Mouse (Mus musculus) layer of hippocampus, adult 11-12 months (tissue): ENCODE measurements at regions not wholly inside any gene's neighbourhood (a gene's known extent, or its start where the extent isn't known, plus 50 kb on each side); places are given as distances from the start of the nearest gene placed in this dataset.

ENCODE experiments used
- DNase-seq: peaks from one replicate; pipeline ENCODE4 v3.0.0; 2022; ENCODE audit warnings: low spot score

GRCm38 (mm10) chr10:19412926-19413325 lies 56.6 kb downstream of the Olig3 start:
- DNase-seq, result no peak

DNA sequence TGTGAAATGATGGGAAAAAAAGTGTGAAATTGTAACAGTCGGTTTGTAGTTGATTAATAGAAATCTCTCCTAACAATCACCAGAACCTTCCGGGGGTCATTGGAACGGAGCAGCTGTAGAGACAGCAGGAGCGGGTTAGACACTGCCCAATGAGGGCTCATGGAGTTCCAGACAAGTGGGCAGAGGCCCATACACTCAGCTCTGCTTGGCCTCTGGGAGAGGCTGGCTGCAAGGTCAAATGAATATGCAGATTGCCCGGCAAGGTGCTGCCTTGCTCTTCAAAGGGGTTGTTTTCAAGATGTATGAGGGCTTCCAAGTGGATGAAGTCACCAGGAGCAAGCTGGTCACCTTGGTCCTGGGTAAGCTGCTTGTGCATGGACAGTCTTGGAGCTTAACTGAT lies 57.6 kb downstream of the Olig3 start:
- no peak for DNase-seq

DNA sequence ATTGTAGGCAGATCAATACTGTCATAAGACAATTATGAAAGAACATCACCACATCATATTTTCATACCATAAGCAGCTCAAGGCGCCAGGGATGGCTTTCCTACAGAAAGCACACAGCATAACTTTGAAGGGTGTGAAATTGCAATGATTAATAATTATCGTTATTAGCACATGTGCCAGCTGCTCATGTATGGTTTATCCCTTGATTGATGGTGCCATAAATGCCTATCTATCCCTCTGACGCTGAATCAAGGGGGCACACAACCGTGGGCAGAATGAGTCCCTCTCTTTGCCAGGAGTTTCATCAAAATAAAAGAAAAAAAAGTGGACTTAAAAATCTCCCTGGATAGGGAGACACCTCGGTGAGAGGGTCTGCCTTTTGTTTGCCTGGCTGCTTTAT lies 58.5 kb downstream of the Olig3 start:
- no peak for DNase-seq

- no peak for DNase-seq
Observed at GRCm38 (mm10) chr10:19424030-19424429, 67.7 kb downstream of the Olig3 start.

GRCm38 (mm10) chr10:19424961-19425360 lies 68.6 kb downstream of the Olig3 start:
- no peak for DNase-seq

DNA sequence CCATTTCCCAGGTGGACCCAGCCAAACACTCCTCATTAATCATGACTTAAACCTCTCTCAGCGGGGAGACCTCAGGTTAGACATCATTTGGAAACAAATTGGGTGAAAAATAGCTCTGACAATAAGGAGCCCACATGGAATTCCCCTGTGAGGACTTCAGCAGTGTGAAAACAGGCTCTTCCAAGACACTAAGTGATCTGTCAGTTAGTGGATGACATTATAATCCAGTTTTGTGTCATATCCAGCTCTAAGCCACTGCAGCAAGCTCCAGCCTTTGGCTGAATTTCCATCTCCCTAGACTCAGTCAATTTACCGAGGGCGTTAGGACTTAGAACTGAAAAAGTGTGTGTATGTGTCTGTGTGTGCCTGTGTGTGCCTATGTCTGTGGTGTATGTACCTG lies 70.5 kb downstream of the Olig3 start:
- DNase-seq, result no peak

- DNase-seq, result no peak
Observed at GRCm38 (mm10) chr10:19432515-19432914, 76.2 kb downstream of the Olig3 start.

DNA sequence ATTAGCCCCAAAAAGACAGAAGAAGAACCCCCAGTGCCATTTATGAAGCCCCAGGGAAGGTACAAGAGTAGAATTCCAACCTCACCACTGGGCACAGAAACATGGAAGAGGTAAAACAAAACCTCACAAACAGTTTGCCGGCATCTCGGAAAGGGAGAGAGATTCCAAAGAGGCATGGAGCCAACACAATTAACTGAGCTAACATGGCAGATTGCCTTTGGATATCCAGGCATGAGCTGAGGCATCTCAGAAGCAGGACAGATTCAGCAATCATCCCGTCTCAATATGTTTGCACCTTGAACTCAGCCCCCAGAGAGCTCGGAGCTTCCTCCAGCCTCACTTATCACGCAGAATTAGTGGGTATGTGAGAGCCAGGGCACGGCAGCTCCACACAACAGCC lies 78.3 kb downstream of the Olig3 start:
- DNase-seq, result no peak

- DNase-seq, result no peak
Observed at GRCm38 (mm10) chr10:19441807-19442206, 85.5 kb downstream of the Olig3 start.

- DNase-seq, result no peak
Observed at GRCm38 (mm10) chr10:19443516-19443915, 87.2 kb downstream of the Olig3 start.

GRCm38 (mm10) chr10:19448838-19449559 lies 92.7 kb downstream of the Olig3 start:
- no peak for DNase-seq

DNA sequence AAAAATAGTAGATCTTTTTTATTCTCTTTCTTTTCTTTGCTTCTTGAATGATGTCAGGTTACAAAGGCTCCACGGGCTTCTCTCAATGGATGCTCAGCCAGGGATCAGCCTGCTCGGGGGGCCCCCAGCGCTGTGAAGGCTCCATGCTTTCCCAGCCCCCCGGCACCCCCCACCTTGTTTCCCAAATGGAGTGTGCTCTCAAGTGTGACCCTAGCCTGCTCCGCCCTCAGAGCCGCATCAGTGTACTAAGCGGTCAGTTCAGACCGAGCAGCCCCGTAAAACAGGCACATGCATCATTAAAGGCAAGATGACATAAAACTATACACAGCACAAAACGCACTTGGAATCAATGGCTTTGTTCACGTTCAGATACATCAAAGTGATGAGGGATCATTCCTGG lies 102.7 kb downstream of the Olig3 start:
- no peak for DNase-seq

DNA sequence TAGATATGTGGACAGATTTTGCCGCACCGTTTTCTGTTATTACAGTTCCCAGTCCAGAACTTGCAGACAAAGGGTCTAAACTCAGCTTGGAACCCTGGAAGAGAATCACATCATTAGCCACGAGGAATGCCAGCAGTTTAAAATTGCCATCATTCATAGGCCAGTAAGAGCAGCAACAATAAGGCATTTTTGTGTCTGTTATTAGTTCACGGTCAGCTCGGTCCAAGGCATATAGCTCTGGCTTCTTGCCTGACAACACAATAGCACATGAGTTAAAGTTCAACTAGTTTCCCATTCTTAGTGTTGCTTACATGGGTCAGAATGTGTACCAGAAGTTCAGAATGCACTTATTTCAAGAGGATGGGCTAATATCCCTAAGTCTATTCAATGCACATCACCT lies 103.4 kb downstream of the Olig3 start:
- no peak for DNase-seq

DNA sequence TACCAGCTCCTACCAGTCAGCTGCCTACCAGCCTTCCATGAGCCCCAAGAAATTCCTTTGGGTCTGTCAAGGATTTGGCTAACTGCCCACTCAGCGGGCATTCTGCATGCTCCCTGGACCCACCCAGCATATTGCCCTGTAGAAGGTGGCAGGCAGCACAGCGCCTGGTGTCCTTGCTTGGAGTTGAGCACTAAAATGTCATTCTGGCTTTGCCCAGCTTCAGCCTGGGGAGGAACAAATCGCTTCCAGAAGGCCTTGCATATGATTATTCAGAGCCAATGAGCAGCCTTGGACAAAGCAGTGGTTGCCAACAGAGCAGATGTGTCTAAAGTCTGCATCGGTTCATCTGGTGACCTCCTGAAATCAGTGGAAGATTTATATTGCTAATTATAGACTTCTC lies 103.8 kb downstream of the Olig3 start:
- no peak for DNase-seq

DNA sequence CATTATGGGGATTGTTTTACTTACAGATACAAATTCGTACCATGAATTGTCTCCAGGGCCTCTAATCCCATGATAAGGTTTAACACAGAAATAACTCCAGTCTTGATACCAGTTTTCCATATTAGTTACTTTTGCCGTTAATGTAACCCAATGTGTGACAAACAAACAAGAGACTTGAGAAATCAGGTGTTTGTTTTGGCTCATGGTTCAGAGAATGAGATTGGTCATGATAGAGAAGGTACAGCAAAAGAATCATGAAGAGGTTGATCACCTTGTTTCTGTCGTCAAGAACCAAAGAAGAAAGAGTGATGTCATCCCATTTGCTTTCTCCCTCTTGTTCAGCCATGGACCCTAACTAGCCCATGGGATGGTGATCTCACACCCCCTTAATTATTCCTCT lies 107.5 kb downstream of the Olig3 start:
- DNase-seq, result no peak

DNA sequence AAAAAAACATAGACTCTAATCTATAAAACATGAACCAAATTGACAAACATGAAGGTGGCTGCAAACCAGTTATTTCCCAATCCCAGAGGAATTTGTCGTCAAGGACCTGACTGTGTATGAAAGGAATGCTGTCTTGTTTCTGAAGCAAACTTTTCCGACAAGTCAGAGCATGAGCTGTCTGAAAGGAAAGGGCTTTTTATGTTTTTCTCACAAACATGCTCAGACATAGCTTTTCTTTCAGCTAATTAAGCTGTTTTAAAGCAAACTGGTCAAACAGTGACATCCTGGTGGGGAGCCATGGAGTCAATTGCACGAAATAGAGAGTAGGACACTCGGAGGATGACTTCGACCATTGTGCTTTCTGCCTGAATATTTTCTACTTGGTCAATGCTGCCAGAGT lies 108.2 kb downstream of the Olig3 start:
- no peak for DNase-seq

DNA sequence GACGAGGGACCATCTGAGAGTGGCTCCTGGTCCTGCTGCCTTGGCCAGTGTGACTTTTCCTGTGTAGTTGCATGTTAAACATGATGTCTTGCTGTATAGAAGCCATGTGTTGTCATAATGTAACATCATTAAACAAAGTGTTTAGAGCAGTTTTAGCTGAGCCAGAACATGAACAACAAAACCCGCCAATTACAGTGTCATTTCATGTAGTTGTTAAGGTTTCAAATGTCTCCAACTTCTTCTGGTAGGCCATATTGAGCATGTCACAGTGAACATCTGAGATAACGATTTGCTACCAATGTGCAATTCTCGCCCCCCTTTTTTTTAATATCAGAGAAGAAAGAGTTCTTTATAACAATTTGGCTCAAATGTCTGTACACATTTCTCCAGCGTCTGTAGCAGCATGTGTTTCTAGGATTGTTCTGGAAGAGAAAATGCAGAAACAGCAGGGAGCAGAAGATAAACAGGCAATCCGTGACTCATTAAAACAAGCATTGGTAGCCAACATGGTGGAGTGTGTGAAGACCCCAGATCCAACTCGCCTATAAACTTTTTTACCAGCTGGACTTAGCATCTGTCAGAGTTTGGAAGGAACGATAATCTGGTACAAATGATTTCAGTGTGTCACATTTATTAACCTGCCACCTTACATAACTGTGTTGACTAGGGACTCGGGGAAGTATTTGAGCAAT lies 115.2 kb downstream of the Olig3 start:
- DNase-seq, result peak; percentile 70

- DNase-seq, result no peak
Observed at GRCm38 (mm10) chr10:19472066-19472465, 115.7 kb downstream of the Olig3 start.

DNA sequence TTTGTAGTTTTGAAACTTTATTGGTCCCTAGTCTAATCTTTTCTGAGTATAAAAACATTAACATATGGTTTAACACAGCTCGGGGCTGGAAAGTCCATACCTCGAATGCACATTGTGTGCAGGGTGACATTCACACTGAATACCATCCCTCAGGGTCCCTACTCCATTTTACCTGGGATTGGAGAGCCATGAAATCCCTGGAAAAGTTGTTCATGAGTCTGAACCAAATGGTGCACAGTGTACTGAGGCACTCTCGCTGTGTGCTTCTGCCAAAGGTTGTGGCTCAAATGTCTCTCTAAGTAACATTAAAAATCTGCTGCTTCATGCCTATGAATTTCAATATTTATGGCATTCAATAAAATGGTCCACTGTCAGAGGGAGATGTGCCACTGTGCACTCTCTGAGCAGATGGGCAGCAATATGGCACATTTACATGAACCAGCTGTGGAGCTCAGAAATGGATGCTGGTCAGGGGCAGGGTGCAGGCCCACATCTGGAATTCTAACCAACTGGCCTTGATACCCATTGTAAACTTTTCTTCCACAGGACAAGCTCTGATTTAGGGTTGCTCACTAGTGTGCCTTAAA lies 116.7 kb downstream of the Olig3 start:
- DNase-seq, result no peak

DNA sequence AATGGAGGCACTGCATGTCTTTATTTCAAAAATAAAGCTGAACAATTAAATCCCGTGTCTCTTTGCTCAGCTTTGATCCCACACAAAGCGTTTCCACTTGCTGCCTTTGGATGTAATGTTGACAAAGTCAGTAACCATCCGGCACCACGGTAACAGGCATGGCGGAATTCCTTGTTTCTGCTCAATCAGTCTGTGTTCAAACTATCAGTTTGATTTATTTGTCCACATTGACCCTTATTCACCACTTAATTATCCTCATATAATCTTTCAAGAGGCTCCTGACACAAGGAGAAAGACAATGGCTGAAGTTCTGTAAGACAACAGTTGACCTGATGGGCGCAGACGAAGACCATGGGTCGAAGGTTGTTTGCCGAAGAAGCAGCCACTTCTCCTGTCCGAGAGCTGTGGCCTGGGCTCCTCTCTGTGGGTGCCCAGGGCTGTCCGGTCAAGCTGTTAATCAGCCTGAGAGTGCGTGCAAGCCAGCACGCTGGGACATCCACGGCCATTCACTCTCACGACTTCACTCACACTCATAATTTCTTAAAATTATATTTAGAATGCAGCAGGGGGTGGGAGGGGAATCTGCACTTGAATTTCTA lies 106.1 kb upstream of the Ifngr1 start:
- DNase-seq, result no peak

- no peak for DNase-seq
Observed at GRCm38 (mm10) chr10:19490500-19490899, 101.2 kb upstream of the Ifngr1 start.

DNA sequence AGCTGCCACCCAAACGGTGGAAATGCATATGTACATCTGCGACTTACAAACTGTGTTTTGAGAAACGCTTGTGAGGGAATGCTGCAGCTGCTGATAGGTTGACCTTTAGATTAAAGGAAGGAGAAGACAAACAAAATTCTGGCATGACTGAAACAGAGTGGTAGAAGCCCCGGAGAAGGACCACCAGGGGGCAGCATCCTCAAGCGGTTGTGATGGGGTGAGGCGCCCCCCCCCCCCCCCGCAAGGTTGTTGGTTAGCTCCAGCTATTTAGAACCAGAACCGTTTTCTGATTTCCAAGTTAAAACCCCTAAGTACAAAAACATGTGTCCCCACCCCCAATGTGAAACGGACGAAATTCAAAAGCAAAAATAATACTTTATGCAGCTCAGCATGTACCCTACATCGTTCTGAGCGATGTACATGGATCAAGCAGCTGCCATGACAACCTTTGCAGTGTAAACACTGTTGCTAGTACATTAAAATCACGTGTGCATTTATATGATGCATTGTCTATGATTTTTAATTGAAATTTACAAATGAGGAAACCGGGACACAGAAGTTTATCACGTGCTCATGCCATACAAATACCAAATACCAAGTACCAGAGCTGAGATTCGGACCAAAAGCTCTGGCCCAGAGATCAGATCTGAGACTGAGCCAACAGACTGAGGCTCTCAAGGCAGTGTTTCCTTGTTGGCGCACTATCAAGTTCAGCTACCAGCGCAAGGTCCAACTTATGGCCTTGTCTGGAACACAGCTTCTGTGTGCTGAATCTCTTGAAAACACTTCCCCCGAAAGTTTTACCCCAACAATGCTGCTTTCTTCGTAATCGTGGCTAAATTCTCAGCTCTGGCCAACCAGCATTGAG lies 100.0 kb upstream of the Ifngr1 start:
- peak; percentile 60 for DNase-seq
